Mouse (Mus musculus): ENCODE data around the gene 4930407I10Rik. TPM values are rescaled to one million over a fixed set of nuclear protein-coding genes. Genes with fewer than 3 reads are reported as not detected.

4930407I10Rik gene
- not detected in 2 replicates for polyA plus RNA-seq (2011; ENCODE audit: insufficient read length, low read depth, missing spikeins)

DNA sequence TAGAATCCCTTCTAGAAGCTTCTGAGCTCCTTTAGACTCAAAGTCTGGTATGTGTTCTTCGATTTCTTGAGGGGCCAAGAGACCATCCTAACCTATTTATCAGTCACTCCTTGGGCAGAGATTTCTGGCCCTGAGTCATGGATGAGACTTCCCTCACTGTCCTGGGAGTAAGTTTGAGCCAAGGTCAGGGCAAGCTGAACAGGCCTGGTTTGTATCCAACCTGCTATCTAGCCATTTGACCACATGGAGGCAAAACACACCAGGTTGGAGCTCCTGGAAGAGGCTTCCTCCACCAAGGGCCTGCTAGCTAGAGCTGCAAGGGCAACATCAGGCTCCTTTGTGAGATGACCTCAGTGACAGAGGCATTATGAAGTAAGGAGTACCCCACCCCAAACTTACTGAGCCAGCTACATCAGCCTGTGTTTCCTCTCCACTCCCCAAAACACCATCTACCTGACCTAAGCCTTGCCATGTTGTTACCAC is at the start of gene 4930407I10Rik:
4930407I10Rik (plus strand) TSS at position 433 of the 483 bp plus-strand sequence.
- Histone ChIP-seq H3K4me1 (ENCODE audit: control insufficient read depth, insufficient read depth, low read length) (no peaks in the 10 kb centered on the region), H3K27ac (ENCODE audit: insufficient read depth, low read length) (no peak within 1 kb of the TSS), H3K4me3 (ENCODE audit: insufficient read depth, low read length) (no peak within 1 kb of the TSS)
- TF ChIP-seq POLR2A (IDR thresholded peaks at IDR 0.05; ENCODE audit: low read depth, low read length) (no peak), CTCF (IDR thresholded peaks at IDR 0.05; ENCODE audit: borderline replicate concordance, insufficient read depth, low read length) (no peak)

DNA sequence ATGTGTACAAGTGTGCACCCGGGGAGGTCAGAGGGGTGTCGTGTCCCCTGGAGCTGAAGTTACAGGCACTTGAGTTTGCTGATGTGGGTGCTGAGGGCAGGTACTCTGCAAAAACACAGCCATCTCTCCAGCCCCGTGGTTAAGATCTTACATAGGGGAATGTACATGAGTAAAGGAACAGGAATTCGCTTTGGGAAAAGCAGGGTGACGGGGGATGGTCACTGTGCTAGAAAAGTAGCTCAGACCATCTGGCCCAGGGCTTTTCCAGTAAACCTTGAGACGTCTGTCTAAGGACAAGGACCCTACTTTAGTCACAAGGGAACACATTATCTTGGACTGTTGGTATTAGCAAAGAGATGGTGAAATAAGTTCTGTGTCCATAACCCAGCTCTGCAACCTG is 47.0 kb upstream of the 4930407I10Rik start:
- Histone ChIP-seq H3K4me3 (ENCODE audit: insufficient read depth, low read length) (no peak overlapping the region), H3K27ac (ENCODE audit: insufficient read depth, low read length) (peak overlapping the region; percentile 87), H3K4me1 (ENCODE audit: control insufficient read depth, insufficient read depth, low read length) (peaks cover 18% of the 10 kb centered on the region)
- TF ChIP-seq CTCF (IDR thresholded peaks at IDR 0.05; ENCODE audit: borderline replicate concordance, insufficient read depth, low read length): no peak
- no peak for TF ChIP-seq POLR2A (IDR thresholded peaks at IDR 0.05; ENCODE audit: low read depth, low read length)

DNA sequence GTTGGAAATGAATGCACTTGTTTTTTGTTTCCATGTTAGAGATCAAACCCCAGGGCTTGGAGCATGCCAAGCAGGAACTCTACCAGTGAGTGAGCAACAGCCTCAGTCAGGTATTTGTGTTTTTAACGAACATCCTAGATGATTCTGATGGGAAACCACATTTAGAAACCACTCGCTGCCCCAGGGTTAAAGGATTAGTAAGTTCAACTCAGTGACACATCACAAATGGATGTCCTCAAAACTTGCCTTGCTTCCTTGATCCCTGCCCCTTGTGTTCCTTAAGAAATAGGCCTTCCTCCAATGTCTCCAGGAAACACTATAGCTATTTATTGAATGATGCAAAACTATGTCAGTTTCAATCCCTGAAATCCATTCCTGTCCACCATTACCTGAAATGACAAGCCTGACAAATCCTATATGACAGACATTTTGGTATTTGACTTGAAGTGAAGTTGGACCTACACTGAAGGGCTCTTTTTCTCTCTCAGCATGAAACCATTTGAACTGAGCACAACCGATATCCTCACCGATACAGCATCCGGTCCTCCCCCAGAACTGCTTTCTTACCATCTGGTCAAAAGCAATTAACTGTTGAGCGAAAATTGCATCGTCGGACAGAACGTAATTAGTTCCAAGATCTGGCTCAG is 44.1 kb upstream of the 4930407I10Rik start:
- Histone ChIP-seq H3K4me1 (ENCODE audit: control insufficient read depth, insufficient read depth, low read length) (peaks cover 18% of the 10 kb centered on the region), H3K27ac (ENCODE audit: insufficient read depth, low read length) (peak overlapping the region; percentile 35), H3K4me3 (ENCODE audit: insufficient read depth, low read length) (peak overlapping the region; percentile 82)
- TF ChIP-seq POLR2A (IDR thresholded peaks at IDR 0.05; ENCODE audit: low read depth, low read length) (no peak), CTCF (IDR thresholded peaks at IDR 0.05; ENCODE audit: borderline replicate concordance, insufficient read depth, low read length) (no peak)

DNA sequence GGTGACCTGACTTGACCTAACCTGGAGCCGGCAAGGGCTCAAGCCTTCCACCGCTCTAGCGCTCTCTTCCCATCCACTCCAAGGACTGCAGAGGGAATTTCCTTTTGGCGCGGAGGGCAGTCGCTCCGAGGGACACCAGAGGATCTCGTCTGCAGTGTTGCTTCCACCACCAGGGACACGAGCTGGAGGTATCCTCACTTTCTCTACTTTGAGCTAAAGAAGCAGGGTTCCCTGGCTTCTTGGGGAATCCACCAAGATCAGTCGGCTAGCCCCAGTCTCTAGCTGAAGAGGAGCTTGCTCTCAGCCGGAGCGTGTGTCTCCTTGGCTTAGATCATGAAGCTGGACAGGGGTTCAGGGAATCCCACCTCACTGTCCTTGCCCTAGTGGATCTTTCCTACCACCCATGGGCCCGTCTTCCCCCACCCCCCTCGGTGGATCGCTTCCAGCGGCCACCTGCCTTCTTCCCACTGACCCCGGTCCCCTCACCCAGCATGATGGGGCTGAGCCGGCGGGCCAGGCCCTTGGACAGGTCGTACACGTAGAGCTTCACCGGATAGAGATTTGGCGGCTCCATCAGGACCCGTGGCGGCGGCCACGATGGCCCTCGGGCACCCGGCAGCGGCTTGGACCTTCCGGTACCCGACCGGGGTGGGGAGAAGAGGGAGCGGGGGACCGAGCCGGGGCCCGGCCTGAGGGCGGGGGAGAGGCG is 43.4 kb upstream of the 4930407I10Rik start:
- no peak for TF ChIP-seq POLR2A (IDR thresholded peaks at IDR 0.05; ENCODE audit: low read depth, low read length)
- TF ChIP-seq CTCF (IDR thresholded peaks at IDR 0.05; ENCODE audit: borderline replicate concordance, insufficient read depth, low read length): no peak
- peak overlapping the region; percentile 82 for H3K4me3 ChIP-seq (ENCODE audit: insufficient read depth, low read length)
- peak overlapping the region; percentile 35 for H3K27ac ChIP-seq (ENCODE audit: insufficient read depth, low read length)
- peaks cover 18% of the 10 kb centered on the region for H3K4me1 ChIP-seq (ENCODE audit: control insufficient read depth, insufficient read depth, low read length)

DNA sequence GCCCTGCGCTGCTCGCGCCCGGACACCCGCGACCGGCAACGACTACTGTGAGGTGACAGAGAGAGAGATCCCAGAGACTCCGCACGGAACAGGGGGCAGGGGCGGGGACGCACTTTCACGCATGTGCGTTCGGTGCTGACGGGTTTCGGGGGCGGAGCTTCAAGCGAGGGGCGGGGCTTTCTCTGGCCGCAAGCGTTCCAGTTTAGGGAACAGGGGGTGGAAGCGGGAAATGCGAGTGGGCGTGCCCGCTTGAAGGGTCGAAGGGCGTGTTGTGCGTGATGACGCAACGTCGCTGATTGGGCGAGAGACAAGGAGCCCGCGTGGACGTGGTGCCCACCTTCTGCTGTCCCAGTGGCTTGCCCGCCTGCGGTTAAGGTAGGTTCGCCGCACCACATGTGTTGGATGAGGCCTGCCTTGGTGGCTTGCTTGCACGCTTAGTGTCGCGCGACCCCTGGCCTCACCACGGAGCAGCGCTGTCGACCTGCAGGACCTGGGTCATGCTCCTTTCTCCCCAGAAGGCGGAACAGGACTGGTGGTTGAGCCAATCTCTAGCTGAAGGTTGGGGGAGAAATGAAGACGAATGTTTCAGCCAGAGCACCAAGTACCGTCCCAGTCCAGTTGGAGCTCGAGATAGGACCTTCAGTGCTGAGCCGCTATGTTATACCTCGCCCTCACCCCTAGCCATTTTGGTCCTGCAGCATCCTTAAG is 42.7 kb upstream of the 4930407I10Rik start:
- peaks cover 12% of the 10 kb centered on the region for H3K4me1 ChIP-seq (ENCODE audit: control insufficient read depth, insufficient read depth, low read length)
- H3K4me3 ChIP-seq (ENCODE audit: insufficient read depth, low read length): peak overlapping the region; percentile 89
- TF ChIP-seq POLR2A (IDR thresholded peaks at IDR 0.05; ENCODE audit: low read depth, low read length) (peak; percentile 89), CTCF (IDR thresholded peaks at IDR 0.05; ENCODE audit: borderline replicate concordance, insufficient read depth, low read length) (no peak)
- no peak overlapping the region for H3K27ac ChIP-seq (ENCODE audit: insufficient read depth, low read length)

DNA sequence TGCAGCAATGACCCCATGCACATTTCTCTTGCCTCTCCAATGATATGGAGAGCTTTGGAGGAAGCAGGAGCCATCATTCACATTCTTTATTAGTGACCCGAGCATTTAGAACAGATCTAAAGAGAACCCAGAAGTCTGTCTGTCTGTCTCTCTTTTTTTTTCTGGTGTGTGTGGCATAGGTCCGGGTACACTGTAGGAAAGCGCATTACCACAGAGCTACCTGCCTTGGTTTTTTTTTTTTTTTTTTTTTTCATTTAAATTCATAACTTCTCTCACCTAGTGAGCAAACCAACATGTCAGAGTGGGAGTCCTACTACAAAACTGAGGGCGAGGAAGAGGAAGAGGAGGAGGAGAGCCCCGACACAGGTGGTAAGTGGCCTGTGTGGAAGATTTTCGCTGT is 42.1 kb upstream of the 4930407I10Rik start:
- no peak overlapping the region for H3K27ac ChIP-seq (ENCODE audit: insufficient read depth, low read length)
- H3K4me3 ChIP-seq (ENCODE audit: insufficient read depth, low read length): peak overlapping the region; percentile 89
- H3K4me1 ChIP-seq (ENCODE audit: control insufficient read depth, insufficient read depth, low read length): peaks cover 11% of the 10 kb centered on the region
- TF ChIP-seq POLR2A (IDR thresholded peaks at IDR 0.05; ENCODE audit: low read depth, low read length) (no peak), CTCF (IDR thresholded peaks at IDR 0.05; ENCODE audit: borderline replicate concordance, insufficient read depth, low read length) (no peak)

DNA sequence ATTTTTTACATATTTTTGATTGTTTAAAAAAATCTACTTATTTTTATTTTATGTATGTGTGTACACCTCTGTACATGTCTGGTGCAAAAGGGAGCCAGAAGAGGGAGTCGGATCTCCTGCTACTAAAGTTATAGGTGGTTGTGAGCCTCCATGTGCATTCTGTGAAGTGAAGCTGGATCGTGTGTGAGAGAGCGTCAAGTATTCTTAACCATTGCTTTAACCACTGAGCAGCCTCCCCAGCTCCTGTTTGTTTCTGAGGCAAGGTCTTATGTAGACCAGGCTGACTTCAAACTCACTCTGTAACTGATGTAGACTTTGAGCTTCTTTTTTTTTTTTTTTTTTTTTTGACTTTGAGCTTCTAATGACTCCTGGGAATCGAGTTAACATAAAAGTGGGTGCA is 41.5 kb upstream of the 4930407I10Rik start:
- TF ChIP-seq CTCF (IDR thresholded peaks at IDR 0.05; ENCODE audit: borderline replicate concordance, insufficient read depth, low read length): no peak
- no peak for TF ChIP-seq POLR2A (IDR thresholded peaks at IDR 0.05; ENCODE audit: low read depth, low read length)
- H3K27ac ChIP-seq (ENCODE audit: insufficient read depth, low read length): no peak overlapping the region
- no peak overlapping the region for H3K4me3 ChIP-seq (ENCODE audit: insufficient read depth, low read length)
- 0 out of 2 replicates have a peak, but pooled peaks cover 7% of the 10 kb centered on the region for H3K4me1 ChIP-seq (ENCODE audit: control insufficient read depth, insufficient read depth, low read length)

DNA sequence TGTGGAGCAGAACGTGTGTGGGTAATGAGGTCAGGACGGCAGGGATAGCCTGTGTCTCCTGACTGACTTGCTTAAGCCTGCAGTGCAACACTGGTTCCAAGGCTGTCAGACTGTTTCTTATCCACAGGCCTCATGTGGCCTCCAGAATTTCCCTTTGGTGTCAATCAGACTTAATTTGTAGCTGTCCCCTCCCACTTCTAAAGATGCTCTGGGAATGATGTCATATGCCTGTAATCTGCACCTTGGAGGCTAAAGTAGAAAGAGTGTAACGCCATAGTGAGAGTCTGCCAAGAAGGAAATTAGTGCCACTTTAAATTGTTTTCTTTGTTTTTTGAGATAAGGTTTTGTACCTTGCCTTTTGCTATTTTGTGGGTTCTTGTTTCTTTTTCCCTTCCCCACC is 39.7 kb upstream of the 4930407I10Rik start:
- Histone ChIP-seq H3K4me3 (ENCODE audit: insufficient read depth, low read length) (no peak overlapping the region), H3K27ac (ENCODE audit: insufficient read depth, low read length) (no peak overlapping the region), H3K4me1 (ENCODE audit: control insufficient read depth, insufficient read depth, low read length) (no peaks in the 10 kb centered on the region)
- TF ChIP-seq POLR2A (IDR thresholded peaks at IDR 0.05; ENCODE audit: low read depth, low read length): no peak
- no peak for TF ChIP-seq CTCF (IDR thresholded peaks at IDR 0.05; ENCODE audit: borderline replicate concordance, insufficient read depth, low read length)

DNA sequence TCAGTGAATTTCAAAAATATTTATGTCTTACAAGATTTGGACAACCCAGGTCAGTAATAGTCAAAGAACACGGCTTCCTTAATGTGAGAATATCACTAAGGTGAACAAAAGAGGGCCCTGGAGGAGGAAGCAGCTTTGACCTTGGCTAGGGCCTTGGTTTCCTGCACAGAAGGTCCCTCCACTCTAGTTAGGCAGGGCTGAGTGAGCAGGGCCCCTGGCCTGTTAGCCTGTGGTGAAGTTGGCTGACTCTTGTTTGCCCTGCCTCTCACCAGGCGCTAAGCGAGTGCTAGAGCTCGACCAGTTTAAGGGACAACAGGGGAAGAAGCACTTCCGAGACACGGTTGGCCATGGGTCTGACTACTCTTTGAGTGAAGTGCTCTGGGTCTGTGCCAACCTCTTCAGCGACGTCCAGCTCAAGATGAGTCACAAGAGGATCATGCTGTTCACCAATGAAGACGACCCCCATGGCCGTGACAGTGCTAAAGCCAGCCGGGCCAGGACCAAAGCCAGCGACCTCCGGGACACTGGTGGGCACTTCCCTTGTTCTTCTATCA is 36.3 kb upstream of the 4930407I10Rik start:
- no peak overlapping the region for H3K4me3 ChIP-seq (ENCODE audit: insufficient read depth, low read length)
- H3K27ac ChIP-seq (ENCODE audit: insufficient read depth, low read length): no peak overlapping the region
- no peaks in the 10 kb centered on the region for H3K4me1 ChIP-seq (ENCODE audit: control insufficient read depth, insufficient read depth, low read length)
- no peak for TF ChIP-seq CTCF (IDR thresholded peaks at IDR 0.05; ENCODE audit: borderline replicate concordance, insufficient read depth, low read length)
- no peak for TF ChIP-seq POLR2A (IDR thresholded peaks at IDR 0.05; ENCODE audit: low read depth, low read length)

Measured in embryonic fibroblast, embryonic 13.5 days (primary cell).